Mouse (Mus musculus): Measurements from ENCODE around the gene Tnfrsf13c.

The Tnfrsf13c gene

DNA sequence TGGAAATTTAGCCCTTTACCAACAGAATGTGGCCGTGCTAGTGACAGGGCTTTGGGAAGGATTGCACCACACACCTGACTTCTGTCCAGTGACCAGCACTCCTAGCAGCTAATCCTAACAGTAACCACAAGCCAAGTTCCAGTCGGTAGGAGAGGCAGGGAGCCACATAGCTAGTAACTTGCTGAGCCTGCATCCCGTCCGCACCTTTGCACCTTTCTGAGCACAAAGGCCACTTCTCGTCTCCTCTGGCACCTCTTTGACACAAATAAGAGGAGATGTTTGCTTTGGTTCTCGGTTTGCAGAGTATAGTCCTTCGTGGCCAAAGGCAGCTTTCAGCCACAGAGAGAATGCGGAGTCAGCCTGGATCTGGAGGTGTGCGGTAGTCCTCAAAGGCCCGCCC is 39.5 kb downstream of the Tnfrsf13c start:
- DNase-seq (ENCODE audit: low read depth, low spot score): no peak

DNA sequence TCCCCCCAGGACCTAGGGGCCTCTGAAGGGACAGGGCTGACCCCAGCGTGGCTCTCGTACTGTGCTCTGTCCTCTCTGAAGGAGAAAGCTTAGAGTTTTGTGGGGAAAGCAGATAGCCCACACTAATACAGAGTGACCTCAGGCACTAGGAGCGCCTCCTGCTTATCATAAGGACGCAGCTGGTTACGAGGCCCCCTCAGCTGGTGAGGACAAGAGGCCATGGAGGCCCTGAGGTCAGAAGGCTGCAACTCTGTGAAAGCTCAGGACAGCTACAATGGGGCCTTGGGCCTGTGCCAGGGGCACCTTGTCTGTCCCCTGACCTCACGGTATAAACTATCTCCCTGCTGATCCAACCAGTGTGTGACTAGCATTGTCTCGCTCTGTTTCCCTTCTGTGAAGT is 40.0 kb downstream of the Tnfrsf13c start:
- no peak for DNase-seq (ENCODE audit: low read depth, low spot score)

- no peak for DNase-seq (ENCODE audit: low read depth, low spot score)
These were observed 40.6 kb downstream of the Tnfrsf13c start for GRCm38 (mm10) chr15:82183596-82183995.

DNA sequence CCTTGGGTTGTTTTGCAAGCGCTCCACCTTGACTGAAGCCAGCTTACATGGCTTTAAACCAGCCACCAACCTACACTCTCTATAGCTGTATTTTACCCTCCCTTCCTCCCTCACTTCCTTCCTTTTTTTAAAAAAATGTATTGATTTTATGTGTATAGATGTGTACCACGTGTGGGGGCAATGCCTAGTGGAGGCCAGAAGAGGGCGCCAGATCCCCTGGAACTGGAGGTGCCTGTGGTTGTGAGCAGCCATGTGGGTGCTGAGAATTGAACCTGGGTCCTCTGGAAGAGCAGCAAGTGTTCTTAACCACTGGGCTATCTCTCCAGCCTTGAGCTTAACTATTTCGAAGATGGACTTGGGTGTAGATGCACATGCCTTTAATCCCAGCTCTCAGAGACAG is 41.9 kb downstream of the Tnfrsf13c start:
- DNase-seq (ENCODE audit: low read depth, low spot score): no peak

- no peak for DNase-seq (ENCODE audit: low read depth, low spot score)
These were observed 43.0 kb downstream of the Tnfrsf13c start for GRCm38 (mm10) chr15:82181131-82181530.

DNA sequence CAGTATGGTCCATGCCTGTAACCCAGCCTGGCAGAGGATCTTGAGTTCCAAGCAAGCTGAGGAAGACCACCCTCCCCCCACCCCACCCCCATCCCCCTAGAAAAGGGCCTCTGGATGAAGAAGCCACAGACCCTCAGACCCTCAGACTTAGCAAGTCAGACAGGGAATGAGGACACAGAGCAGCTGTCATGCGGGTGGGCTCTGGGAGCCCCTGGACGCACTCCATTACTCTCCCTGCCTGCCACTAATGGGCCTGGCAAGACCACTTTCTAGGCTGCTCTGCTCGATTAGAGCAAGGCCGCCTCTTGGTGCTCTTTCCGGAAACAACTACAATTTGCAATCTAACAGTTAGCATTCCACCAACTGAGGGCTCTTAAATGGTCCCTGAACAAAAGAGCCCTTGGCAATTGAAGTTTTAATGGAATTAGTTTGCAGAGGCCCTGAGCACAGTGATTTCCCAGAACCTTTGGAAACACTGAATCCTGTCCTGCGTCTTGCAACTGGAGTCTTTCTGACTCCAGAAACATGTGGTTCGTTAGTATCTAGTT is 46.4 kb downstream of the Tnfrsf13c start:
- DNase-seq (ENCODE audit: low read depth, low spot score): no peak

GRCm38 (mm10) chr15:82175091-82175490 is 49.1 kb downstream of the Tnfrsf13c start:
- no peak for DNase-seq (ENCODE audit: low read depth, low spot score)

DNA sequence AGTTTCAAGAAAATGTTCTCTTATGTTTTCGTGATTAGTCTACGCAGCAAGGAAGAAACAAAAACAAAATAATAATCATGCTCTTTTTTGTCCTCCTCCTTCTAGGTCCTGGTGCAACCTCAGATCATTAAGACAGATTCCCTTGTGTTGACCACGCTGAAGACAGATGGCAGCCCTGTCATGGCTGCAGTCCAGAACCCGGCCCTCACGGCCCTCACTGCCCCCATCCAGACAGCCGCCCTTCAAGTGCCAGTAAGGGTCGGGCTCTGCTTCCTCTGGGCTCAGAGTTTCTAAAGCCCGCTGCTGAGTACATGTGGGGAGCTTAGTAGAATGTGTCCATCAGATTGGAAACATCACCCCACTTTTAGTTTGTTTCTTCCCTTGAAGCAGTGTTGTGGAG is 51.5 kb downstream of the Tnfrsf13c start:
- DNase-seq (ENCODE audit: low read depth, low spot score): no peak

Data from CD4-positive, CD25-positive, alpha-beta regulatory T cell, adult 2 months (primary cell).